Mouse (Mus musculus): ENCODE measurements at regions not wholly inside any gene's neighbourhood (a gene's known extent, or its start where the extent isn't known, plus 50 kb on each side); places are given as distances from the start of the nearest gene placed in this dataset.

GRCm38 (mm10) chr10:57434990-57435389 lies 51.2 kb upstream of the Hsf2 start:
- 0 out of 2 replicates have a peak, but pooled peaks have one; percentile 32 for ATAC-seq (ENCODE audit: low FRiP score)
- H3K4me1 ChIP-seq = no peaks in the 10 kb centered on the region
- H3K9me3 ChIP-seq (replicated peaks) = no peaks in the 10 kb centered on the region
- H3K27me3 ChIP-seq = no peaks in the 10 kb centered on the region
- H3K4me3 ChIP-seq = no peak overlapping the region
- H3K4me2 ChIP-seq (replicated peaks) = no peak overlapping the region
- no peak overlapping the region for H3K27ac ChIP-seq
- H3K9ac ChIP-seq = no peak overlapping the region
- no peaks in the 10 kb centered on the region for H3K36me3 ChIP-seq
- WGBS = 74% methylated on average over 1 of the region's 1 CpGs
